Mouse (Mus musculus) urinary bladder, postnatal 4 days (tissue): Measurements from ENCODE around the gene Olfr10.
"Not testable (repeated sequence)": the region's sequence is repeated elsewhere in the genome, so short reads cannot be mapped to it uniquely, and the experiment has no call there.

Experiments
- DNase-seq, 2 experiments: peaks; one replicate each; pipeline ENCODE4 v3.0.0; 2021 to 2022; ENCODE audit warnings: low spot score in 2 of 2

The Olfr10 gene

DNA sequence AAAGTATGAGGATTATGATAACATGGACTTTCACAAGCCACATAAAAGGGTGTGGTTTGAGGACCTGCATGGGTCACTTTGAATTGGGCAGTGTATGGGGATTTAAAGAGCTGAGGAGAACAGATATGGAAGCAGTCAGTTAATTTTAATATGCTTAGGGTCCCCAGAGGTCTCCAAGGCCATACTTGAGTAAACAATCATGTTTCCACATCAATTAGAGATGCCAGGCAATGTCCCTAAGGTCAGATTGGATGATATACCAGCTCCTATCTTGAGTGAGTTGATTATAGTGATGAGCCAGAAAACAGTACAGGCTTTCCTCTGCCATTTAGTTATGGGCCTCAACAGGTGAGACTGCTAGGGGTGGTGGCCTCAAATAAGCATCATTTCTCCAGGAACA lies at the start of gene Olfr10:
Gene Olfr10 (plus strand): TSS at position 301 of the 400 bp plus-strand sequence.
- no peak for DNase-seq

DNA sequence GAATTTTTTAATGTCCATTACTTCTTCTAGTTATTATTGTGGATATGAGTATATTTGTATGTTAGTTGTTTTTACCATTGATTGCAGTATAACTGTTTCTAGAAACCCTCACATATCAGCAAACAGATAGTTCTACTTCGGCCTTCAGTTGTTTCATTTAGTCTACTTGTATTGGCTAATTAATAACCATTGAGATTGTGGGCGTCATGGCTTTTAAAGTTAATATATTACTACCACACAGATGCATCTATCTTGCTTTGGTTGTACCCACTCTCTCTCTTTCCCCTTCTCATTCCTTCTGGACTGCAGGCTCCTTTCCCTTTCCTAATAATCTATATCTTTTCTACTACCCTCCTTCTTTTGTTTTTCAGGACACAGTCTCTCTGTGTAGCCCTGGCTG lies 45.2 kb upstream of the Olfr10 start:
- DNase-seq, result no peak

DNA sequence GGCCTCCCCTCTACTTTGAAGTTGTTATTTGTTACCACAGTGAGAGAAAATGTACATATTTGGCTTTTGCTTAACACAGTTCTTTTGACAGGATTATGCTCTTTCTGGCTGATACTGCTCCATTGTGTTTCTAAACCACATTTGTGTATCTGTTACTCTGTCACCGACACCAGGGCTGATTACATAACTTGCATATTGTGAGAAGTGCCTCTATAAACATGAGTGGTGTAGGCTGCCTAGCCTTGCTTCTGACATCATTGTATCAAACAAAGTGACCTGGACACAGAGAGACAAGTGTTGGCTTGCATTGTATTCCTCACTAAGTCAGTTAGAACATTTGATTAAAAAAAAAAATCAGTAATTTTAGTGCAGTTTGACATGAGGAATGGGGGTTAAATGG lies 44.7 kb upstream of the Olfr10 start:
- no peak for DNase-seq

DNA sequence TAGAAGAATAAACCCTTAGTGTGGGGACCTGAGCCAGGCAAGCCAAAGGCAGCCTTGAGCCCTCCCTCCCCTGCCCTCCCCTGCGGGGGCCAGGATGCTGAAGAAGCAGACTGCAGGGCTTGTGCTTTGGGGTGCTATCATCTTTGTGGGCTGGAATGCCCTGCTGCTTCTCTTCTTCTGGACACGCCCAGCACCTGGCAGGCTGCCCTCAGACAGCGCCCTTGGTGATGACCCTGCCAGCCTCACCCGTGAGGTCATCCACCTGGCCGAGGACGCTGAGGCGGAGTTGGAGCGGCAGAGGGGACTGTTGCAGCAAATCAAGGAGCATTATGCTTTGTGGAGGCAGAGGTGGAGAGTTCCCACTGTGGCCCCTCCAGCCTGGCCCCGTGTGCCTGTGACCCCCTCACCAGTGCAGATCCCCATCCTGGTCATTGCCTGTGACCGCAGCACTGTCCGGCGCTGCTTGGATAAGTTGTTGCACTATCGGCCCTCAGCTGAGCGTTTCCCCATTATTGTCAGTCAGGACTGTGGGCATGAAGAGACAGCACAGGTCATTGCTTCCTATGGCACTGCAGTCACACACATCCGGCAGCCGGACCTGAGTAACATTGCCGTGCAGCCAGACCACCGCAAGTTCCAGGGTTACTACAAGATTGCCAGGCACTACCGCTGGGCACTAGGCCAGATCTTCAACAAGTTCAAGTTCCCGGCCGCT lies 43.8 kb upstream of the Olfr10 start:
- peak in 1 of 2 experiments; percentile 60 for DNase-seq

DNA sequence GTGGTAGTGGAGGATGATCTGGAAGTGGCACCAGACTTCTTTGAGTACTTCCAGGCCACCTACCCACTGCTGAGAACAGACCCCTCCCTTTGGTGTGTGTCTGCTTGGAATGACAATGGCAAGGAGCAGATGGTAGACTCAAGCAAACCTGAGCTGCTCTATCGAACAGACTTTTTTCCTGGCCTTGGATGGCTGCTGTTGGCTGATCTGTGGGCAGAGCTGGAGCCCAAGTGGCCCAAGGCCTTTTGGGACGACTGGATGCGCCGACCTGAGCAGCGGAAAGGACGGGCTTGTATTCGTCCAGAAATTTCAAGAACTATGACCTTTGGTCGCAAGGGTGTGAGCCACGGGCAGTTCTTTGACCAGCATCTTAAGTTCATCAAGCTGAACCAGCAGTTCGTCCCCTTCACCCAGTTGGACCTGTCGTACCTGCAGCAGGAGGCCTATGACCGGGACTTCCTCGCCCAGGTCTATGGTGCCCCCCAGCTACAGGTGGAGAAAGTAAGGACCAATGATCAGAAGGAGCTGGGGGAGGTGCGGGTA lies 43.2 kb upstream of the Olfr10 start:
- no peak for DNase-seq

DNA sequence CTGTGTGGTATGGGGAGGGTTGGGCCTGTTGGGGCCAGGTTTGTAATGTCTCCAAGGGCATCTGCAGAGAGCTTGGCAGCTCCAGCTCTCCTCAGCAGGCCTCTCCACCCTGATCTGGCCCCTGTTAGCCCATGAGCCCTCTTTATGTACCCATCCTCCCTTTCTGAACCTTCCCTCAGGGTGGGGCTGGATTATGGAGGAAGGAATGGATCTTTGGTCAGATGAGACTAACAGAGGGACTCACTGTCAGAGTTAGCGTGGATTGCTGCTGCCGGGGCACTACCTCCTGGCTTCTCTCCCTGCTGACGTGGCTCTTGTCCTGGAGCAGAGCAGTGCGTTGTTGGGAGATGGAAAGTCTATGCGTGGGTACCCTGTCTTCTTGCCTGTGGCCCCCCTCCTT lies 42.3 kb upstream of the Olfr10 start:
- no peak for DNase-seq

DNA sequence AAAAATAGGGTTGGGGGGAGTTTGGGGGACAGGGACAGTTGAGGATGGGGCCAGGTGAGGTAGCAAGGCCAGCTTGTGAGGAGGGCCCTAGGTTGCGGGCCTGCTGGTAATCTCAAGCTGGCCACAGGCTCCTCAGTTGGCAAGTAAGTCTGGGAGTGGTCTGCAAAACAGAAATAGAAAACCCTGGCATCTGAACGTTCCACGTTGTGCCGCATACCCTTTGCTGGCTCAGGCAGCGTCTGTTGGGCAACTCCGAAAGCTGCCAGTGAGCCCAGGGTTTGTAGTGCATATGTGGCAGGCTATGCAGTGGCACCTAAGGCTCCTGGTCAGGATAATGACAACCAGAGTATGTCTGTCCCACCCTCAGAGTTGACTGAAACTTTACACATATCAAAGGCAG lies 41.4 kb upstream of the Olfr10 start:
- no peak for DNase-seq

DNA sequence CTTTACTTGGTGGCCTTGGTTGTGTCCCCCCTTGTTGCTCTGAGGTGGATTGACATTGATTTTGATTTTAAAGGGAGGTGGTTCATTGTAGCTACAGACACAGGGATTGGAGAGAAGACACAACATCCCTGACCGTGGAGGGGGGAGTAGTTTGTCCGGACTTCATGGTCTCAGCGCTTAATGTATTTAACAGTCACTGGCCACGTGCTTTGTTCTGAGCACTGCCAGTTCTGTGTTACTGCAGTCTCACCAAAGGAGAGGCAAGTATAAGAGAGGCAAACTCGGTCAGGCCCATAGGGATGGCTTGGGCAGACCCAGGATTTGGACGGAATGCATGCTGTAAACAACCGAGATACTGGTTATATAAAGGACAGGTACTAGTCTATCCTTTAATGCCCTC lies 40.5 kb upstream of the Olfr10 start:
- no peak for DNase-seq

DNA sequence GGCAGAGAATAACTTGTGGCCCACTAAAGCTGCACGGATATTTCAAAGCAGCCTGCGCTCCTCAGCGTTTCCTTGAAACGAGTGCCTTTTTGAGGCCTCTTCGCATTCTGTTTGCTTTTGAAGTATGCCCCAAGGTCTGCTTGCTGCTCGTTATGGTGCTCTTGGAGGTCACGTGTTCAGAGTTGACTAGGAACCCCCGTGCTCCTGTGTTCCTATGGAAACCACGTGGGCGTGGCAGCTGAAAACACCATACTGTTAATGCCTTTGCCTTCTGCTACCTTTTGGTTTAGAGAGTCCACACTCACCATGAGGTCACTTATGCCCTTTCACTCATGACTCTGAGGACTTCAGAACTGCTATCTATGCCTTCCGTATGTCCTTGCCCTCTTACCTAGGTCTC lies 39.9 kb upstream of the Olfr10 start:
- no peak for DNase-seq

DNA sequence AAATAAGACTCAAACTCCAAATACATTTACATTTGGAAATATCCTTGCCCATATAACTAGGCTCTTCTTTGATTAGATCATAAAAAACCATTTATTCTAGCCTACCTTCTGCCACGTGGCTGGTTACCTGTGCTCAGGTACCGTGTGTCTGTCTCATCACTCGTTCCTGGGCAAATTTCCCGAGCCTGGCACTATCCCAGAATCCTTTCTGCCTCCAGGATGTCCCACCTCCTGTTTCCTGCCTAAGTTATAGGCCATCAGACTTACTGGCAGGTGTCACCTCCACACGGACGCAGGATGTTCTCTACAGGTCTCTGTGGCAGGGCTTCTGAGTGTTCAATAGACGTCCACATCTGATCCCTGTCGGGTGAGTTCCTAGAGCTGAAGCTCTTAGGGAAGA lies 39.4 kb upstream of the Olfr10 start:
- DNase-seq, result no peak

DNA sequence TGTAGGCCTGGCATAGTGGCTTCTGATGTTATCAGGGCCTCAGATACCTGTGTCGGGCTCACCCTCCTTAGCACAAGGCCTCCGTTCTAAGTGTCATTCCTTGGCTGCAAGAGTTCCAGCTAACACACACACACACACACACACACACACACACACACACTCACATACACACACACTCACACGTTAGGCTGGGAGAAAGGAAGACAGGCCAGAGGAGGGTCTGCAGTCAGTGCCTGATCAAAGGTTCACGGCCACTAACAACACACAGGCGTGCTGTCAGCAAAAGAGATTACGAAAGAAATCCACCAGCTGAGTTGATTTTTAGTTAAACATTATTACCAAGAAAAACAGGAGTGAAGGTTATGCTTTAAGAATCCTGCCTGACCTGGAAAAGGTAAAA lies 37.9 kb upstream of the Olfr10 start:
- no peak for DNase-seq

DNA sequence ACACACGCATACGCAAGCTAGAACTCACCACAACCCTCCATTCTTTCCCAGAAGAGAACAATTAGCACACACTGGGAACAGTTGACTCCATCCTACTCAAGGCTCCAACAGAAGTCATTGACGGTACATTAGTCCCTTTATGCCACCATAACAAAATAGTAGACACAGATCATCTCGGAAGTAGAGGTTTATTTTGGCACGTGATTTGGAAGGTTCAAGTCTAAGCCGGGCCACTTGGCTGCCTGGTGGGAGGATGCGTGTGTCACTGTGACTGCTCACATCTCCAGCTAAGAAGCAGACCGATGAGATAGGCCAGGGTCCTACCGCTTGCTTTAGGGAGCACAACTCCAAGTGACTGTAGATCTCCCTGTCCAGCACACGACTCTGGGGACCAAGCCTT lies 37.2 kb upstream of the Olfr10 start:
- DNase-seq, result no peak

DNA sequence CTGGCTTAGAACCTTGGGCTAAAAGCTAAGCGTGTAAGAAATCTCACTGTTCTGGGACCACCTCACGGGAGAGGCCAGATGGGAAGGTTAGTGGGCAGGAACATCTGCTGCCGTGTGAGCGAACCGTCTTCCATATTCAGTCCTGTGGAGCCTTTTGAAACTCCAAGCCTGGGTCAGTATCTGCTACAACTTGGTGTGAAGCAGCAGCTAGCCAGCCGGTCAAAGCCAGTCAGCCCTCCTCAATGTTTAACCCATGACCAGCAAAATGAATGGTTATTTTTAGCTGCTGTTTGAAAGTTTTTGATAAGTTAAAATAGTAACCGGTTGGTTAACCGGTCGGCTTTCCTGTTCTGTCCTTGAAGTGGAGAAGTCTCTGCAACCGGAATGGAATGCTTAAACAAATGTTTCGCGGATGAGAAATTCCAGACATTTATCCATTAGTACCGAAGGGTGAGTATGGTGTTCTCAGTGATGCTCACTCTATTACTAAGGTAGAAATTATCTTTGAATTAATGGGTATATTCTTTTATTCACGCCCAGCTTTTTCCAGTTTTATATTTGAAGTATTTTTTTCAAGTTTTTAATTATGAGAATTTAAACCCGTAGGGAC lies 36.5 kb upstream of the Olfr10 start:
- no peak for DNase-seq

DNA sequence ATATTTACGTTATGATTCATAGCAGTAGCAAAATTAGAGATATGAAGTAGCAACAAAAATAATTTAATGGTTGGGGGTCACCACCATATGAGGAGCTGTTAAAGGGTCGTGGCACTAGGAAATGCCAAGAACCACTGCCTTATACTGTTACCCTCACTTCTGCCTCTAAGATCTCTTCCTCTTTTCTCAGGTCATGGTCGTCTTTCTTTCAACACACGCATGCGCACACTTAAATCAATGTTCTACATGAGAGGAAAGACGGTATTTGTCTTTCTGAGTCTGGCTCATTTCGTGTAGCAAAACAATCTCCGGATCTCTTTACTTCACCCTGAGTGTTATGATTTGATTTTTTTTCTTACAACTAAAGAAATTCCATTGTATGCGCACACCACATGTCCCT lies 34.8 kb upstream of the Olfr10 start:
- DNase-seq, result no peak

DNA sequence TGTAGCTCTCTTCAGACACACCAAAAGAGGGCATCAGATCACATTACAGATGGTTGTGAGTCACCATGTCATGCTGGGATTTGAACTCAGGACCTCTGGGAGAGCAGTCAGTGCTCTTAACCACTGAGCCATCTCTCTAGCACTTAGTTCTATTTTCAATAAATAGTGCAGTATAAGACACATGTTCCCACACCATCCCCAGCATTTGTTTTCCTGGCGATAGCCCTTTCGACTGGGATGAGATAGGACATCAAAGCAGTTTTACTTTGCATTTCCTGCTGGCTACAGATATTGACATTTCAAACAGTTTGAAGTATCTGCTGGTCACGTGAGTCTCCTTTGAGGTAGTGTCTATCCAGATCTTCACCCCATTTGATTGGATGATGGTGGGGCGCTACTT lies 34.2 kb upstream of the Olfr10 start:
- no peak for DNase-seq

DNA sequence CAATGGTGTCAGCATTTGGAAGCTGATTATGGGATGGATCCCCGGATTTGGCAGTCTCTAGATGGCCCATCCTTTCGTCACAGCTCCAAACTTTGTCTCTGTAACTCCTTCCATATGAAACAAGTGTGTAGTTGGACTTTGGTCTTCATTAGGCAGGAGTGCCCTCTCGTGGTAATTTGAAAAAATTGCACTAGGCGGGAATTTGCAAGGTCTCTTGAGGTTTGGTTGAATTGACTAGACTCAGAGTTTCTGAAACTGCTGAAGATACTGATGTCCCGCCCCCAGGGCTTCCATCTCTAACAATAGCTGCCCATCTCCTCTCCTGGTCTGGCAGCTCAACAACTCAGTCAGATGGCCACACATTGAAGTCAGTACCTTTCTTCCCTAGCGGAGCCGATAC lies 33.2 kb upstream of the Olfr10 start:
- no peak for DNase-seq

DNA sequence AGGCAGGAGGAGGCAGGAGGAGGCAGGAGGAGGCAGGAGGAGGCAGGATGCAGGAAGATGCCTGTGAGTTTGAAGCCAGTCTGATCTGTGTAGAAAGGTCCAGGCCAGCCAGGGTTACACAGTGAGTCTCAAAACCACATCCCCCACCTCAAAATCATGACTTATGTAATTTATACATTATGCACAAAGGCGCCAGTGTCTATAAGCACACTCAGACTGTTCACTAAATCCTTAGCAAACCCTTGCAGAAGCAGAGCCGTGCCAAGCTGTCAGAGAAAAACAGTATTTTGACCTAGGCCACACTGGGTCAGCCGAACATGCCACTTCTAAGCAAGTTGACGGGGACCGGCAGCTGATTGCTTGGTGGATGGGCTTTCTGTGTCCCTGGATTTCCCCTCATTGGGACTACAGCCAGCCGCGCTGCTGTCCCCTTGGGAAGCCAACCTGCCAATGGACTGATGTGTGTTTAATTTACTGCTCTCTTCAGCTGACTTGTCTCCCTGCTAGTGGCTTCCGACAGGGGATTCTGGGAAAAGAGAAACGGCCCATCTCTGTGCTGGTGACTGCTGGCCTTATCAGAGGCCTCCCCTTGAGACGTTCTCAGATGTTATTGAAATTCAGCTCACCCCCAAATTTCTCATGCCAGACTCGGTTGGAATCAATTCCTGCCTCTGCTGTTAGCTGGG lies 30.6 kb upstream of the Olfr10 start:
- DNase-seq, result no peak

DNA sequence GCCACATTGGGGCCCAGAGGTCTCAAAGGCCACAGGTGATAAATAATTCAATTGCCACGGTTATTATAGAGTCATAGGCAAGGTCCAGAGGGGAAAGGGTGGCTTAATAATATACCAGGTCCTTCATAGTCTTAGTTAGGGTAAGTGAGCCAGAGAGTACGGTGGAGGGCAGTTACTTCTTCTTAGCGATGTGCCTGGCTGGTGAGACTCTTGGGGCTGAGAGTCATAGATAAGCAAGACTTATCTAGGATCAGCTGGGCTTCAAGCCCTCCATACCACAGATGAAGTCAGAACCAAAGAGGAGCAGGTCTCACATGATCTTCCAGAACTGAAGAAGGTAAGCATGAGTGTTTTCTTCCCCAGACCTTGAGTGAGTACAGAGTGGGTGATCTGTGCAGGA lies 26.3 kb upstream of the Olfr10 start, which contains the start of gene Olfr1393:
Gene Olfr1393 (plus strand): TSS at position 83 of the 400 bp plus-strand sequence.
- DNase-seq, result no peak

DNA sequence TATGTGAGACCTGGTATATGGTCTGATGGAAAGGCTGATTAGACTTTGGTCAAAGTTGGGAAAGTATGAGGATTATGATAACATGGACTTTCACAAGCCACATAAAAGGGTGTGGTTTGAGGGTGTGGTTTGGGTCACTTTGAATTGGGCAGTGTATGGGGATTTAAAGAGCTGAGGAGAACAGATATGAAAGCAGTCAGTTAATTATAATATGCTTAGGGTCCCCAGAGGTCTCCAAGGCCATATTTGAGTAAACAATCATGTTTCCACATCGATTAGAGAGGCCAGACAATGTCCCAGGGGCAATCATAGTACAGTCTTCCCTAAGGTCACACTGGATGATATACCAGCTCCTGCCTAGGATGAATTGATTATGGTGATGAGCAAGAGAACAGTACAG lies 19.6 kb upstream of the Olfr10 start, which contains the start of gene Olfr1392:
Gene Olfr1392 (plus strand): TSS at position 301 of the 400 bp plus-strand sequence.
- not testable (repeated sequence) for DNase-seq

DNA sequence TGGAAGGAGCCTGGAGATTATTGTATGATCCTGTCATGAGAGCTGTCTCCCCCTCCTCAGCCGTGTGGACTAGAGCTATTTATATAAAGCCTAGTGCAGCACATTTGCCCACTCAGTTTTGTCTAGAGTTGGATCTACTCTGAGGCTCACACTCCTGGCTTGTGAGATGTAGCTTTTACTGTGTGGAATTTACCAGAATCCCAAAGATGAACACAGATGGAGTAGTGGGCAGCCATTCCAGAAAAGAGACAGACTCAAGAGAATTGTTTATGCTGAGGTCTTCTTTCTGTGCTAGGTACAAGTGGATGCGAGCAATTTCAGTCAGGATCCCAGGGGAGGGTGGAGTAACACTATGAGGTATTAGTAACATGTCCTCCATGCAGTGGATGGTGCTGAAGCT lies 17.3 kb upstream of the Olfr10 start:
- DNase-seq, result no peak

DNA sequence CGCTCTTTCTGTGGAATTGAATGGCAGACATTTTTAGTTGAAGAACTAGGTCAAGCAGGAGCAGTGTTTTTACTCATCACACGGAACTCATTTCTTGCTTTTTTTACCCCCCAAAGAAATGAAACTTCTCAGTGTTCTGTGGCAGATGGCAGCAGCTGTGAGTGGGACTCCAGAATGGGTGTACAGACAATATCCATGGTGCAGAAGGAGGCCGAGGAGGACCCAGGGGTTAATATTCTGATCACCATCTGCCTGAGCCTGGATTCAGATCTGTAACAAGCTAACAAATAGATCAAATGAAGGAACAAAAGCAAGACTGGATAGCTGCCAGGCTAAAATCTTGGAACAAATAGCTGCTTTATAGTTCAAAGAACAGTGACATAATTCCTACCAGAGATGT lies 11.8 kb upstream of the Olfr10 start:
- DNase-seq, result no peak

DNA sequence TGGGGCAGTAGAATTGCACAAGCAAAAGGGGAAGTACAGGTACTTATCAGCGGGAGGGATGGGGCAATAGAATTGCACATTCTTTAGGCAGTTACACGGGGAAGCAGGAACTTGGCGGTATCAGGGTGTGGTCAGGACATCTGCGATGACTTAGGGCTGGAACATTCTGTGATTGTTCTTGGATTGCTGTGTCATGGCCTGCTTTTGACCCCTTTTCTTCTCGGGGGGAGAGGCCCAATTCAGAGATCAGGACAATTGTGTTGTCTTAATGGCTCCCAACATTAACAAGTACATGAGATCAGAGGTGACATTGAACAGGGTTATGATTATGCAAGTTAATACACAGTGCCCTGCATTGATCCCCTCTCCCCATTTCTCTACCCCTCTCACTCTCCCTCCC lies 4.0 kb downstream of the Olfr10 start:
- not testable (repeated sequence) for DNase-seq

DNA sequence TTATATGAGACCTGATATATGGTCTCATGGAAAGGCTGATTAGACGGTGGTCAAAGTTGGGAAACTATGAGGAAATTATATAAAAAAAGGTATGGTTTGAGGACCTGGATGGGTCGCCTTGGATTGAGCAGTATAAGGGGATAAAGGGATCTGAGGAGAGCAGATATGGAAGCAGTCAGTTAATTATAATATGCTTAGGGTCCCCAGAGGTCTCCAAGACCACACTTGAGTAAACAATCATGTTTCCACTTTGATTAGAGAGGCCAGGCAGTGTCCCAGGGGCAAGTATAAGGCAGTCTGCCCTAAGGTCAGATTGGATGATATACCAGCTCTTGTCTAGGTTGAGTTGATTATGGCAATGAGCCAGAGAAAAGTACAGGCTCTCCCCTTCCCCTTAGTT lies 17.9 kb downstream of the Olfr10 start, which contains the start of gene Olfr1391:
Gene Olfr1391 (plus strand): TSS at position 301 of the 400 bp plus-strand sequence.
- no peak for DNase-seq
